Mouse (Mus musculus) layer of hippocampus, adult 18-20 months (tissue): ENCODE measurements around the gene Zfp36l2. TPM values are rescaled to one million over a fixed set of nuclear protein-coding genes. Genes with fewer than 3 reads are reported as not detected.
A peak's percentile ranks its signal among the peaks of the same experiment; 100 is the strongest.

ENCODE experiments used
- DNase-seq, 2 experiments: peaks; one replicate each; pipeline ENCODE4 v3.0.0; 2022; ENCODE audit warnings: low spot score in 2 of 2
- total RNA-seq, 2 experiments: library from RNA; stranded (reverse); gene quantifications; 2 replicates each; pipeline ENCODE4 v1.2.3; 2021

Zfp36l2 gene
- total RNA-seq, 2 experiments from 2014 or later: 22.0 to 32.5 TPM

GRCm38 (mm10) chr17:84154302-84155028 lies 33.3 kb downstream of the Zfp36l2 start:
- DNase-seq: no peak

GRCm38 (mm10) chr17:84152976-84153786 lies 34.6 kb downstream of the Zfp36l2 start:
- no peak for DNase-seq

- DNase-seq: no peak
Observed at GRCm38 (mm10) chr17:84152206-84152975, 35.4 kb downstream of the Zfp36l2 start.

- DNase-seq: no peak
Observed at GRCm38 (mm10) chr17:84151306-84151705, 36.4 kb downstream of the Zfp36l2 start.

- DNase-seq: no peak
Observed at GRCm38 (mm10) chr17:84150291-84150690, 37.5 kb downstream of the Zfp36l2 start.

- DNase-seq: no peak
Observed at GRCm38 (mm10) chr17:84149566-84149965, 38.2 kb downstream of the Zfp36l2 start.

GRCm38 (mm10) chr17:84148499-84149484 lies 39.0 kb downstream of the Zfp36l2 start:
- peak; percentile 62 to 84 for DNase-seq

- DNase-seq: no peak
Observed at GRCm38 (mm10) chr17:84147183-84148108, 40.3 kb downstream of the Zfp36l2 start.

- DNase-seq: no peak
Observed at GRCm38 (mm10) chr17:84146458-84147182, 41.1 kb downstream of the Zfp36l2 start.

- no peak for DNase-seq
Observed at GRCm38 (mm10) chr17:84145826-84146287, 41.9 kb downstream of the Zfp36l2 start.

GRCm38 (mm10) chr17:84144762-84145599 lies 42.8 kb downstream of the Zfp36l2 start:
- no peak for DNase-seq

- DNase-seq: no peak
Observed at GRCm38 (mm10) chr17:84144130-84144529, 43.6 kb downstream of the Zfp36l2 start.

- no peak for DNase-seq
Observed at GRCm38 (mm10) chr17:84143219-84143844, 44.4 kb downstream of the Zfp36l2 start.

- no peak for DNase-seq
Observed at GRCm38 (mm10) chr17:84141691-84142090, 46.1 kb downstream of the Zfp36l2 start.

GRCm38 (mm10) chr17:84140822-84141507 lies 46.8 kb downstream of the Zfp36l2 start:
- peak; percentile 19 to 46 for DNase-seq

- DNase-seq: no peak
Observed at GRCm38 (mm10) chr17:84137393-84138171, 50.2 kb downstream of the Zfp36l2 start.
